Mouse (Mus musculus) spleen, adult 2 months (tissue): ENCODE results near the gene Thsd4.

Experiments
- CTCF ChIP-seq: fragments of 200-500 bp; IDR thresholded peaks from 2 replicates; pipeline ENCODE4 v1.5.1; 2011; ENCODE audit warnings: mild to moderate bottlenecking, inconsistent platforms; ENCODE audit not compliant: insufficient read depth, insufficient read length, insufficient replicate concordance; ENCODE audit errors: extremely low read depth
- POLR2A ChIP-seq: fragments of 200-500 bp; IDR thresholded peaks from 2 replicates; pipeline ENCODE4 v1.6.1; 2011; ENCODE audit warnings: low read depth, low read length, inconsistent platforms

DNA sequence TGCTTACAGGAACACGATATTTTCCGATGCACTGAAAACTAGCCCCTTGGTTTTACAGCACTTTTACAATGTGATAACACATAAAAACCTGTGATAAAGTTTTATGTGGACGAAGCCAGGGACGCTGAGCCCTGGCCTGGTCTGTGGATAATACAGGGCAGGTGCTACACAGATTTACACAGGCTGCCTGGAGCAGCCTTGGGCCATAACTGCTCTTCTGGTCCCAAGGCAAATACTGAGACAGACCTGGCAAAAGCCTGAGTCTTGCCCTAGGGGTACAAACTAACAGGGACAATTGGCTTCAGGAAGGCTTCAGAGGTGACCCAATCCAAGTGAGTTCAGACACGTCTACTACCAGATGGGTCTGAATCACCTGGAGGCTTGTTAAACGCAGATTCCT is 170.7 kb downstream of the Thsd4 start:
- no peak for TF ChIP-seq CTCF
- no peak for TF ChIP-seq POLR2A
